Mouse (Mus musculus) MEL (cell line): ENCODE measurements around the gene Man2a2. TPM values are rescaled to one million over a fixed set of nuclear protein-coding genes. Genes with fewer than 3 reads are reported as not detected.

Source experiments
- DNase-seq: peaks from one replicate; pipeline ENCODE4 v3.0.0; 2011; ENCODE audit warnings: low read depth, low spot score
- H3K27ac ChIP-seq: 2 replicates; pipeline ENCODE4 v1.5.1; 2012; ENCODE audit warnings: low read depth, mild to moderate bottlenecking, control low read depth, low read length, moderate library complexity; ENCODE audit not compliant: control insufficient read depth
- H3K27me3 ChIP-seq, 2 experiments: fragments of 150-350 bp in 1 of 2; sonication (generic) in 1 of 2; 2 replicates each; pipeline ENCODE4 v1.6.1; 2012; ENCODE audit warnings: low read length in 2 of 2, mild to moderate bottlenecking in 2 of 2, improper control_type of control experiment in 1 of 2, moderate library complexity in 1 of 2; ENCODE audit not compliant: insufficient read depth in 2 of 2, control insufficient read depth in 1 of 2
- H3K36me3 ChIP-seq, 2 experiments: 2 replicates each; pipeline ENCODE4 v1.6.1; 2012 to 2014; ENCODE audit warnings: low read length in 2 of 2, improper control_type of control experiment in 1 of 2, inconsistent platforms in 1 of 2, mild to moderate bottlenecking in 1 of 2; ENCODE audit not compliant: insufficient read depth in 2 of 2, control insufficient read depth in 1 of 2
- H3K4me1 ChIP-seq, 2 experiments: fragments of 150-350 bp in 1 of 2; sonication (generic) in 1 of 2; 2 replicates each; pipeline ENCODE4 v1.6.1; 2012; ENCODE audit warnings: low read length in 2 of 2, improper control_type of control experiment in 1 of 2, mild to moderate bottlenecking in 1 of 2; ENCODE audit not compliant: insufficient read depth in 2 of 2, control insufficient read depth in 1 of 2
- H3K4me3 ChIP-seq, 2 experiments: fragments of 150-350 bp in 1 of 2; sonication (generic) in 1 of 2; 2 replicates each; pipeline ENCODE4 v1.5.1; 2012; ENCODE audit warnings: low read depth in 2 of 2, low read length in 2 of 2, mild to moderate bottlenecking in 2 of 2, moderate library complexity in 2 of 2, control low read depth in 1 of 2, improper control_type of control experiment in 1 of 2; ENCODE audit not compliant: control insufficient read depth in 1 of 2, insufficient read depth in 1 of 2
- H3K79me2 ChIP-seq: 2 replicates; pipeline ENCODE4 v1.6.1; 2012; ENCODE audit warnings: mild to moderate bottlenecking, low read length, moderate library complexity; ENCODE audit not compliant: control insufficient read depth, poor library complexity, insufficient read depth
- H3K9ac ChIP-seq: 2 replicates; pipeline ENCODE4 v1.6.1; 2012; ENCODE audit warnings: low read depth, mild to moderate bottlenecking, control low read depth, low read length, moderate library complexity; ENCODE audit not compliant: control insufficient read depth, poor library complexity, severe bottlenecking
- H3K9me3 ChIP-seq: fragments of 150-350 bp; sonication (generic); replicated peaks from 2 replicates; pipeline ENCODE4 v1.6.1; 2012; ENCODE audit warnings: mild to moderate bottlenecking, low read length, improper control_type of control experiment, moderate library complexity; ENCODE audit not compliant: insufficient read depth
- BHLHE40 ChIP-seq: IDR thresholded peaks from 2 replicates; pipeline ENCODE4 v1.6.1; 2012; ENCODE audit warnings: low read depth, mild to moderate bottlenecking, inconsistent platforms, low read length, improper control_type of control experiment, borderline replicate concordance
- CHD1 ChIP-seq: IDR thresholded peaks from 2 replicates; pipeline ENCODE4 v1.6.1; 2012; ENCODE audit warnings: low read depth, mild to moderate bottlenecking, inconsistent platforms, low read length, improper control_type of control experiment
- CHD2 ChIP-seq: IDR thresholded peaks from 2 replicates; pipeline ENCODE4 v1.6.1; 2011; ENCODE audit warnings: low read length, improper control_type of control experiment
- CTCF ChIP-seq, 3 experiments: IDR thresholded peaks in 2 of 3; conservative IDR thresholded peaks in 1 of 3; 2 replicates each; pipeline ENCODE4 v1.5.1; 2011 to 2012; ENCODE audit warnings: low read length in 3 of 3, low read depth in 2 of 3, mild to moderate bottlenecking in 2 of 3, improper control_type of control experiment in 1 of 3, inconsistent platforms in 1 of 3, mixed read lengths in 1 of 3, moderate library complexity in 1 of 3; ENCODE audit not compliant: control insufficient read depth in 1 of 3, insufficient read depth in 1 of 3, poor library complexity in 1 of 3, severe bottlenecking in 1 of 3
- E2F4 ChIP-seq: IDR thresholded peaks from 2 replicates; pipeline ENCODE4 v1.6.1; 2011; ENCODE audit warnings: low read depth, low read length, improper control_type of control experiment, borderline replicate concordance
- ELF1 ChIP-seq: IDR thresholded peaks from 2 replicates; pipeline ENCODE4 v1.6.1; 2014; ENCODE audit warnings: low read depth, mild to moderate bottlenecking, inconsistent platforms, low read length, improper control_type of control experiment, moderate library complexity
- EP300 ChIP-seq, 2 experiments: IDR thresholded peaks; 2 replicates each; pipeline ENCODE4 v1.6.1; 2011; ENCODE audit warnings: improper control_type of control experiment in 2 of 2, low read length in 2 of 2, low read depth in 1 of 2, mild to moderate bottlenecking in 1 of 2
- ETS1 ChIP-seq: IDR thresholded peaks from 2 replicates; pipeline ENCODE4 v1.6.1; 2012; ENCODE audit warnings: low read depth, mild to moderate bottlenecking, inconsistent platforms, low read length, improper control_type of control experiment, moderate library complexity
- GABPA ChIP-seq: IDR thresholded peaks from 2 replicates; pipeline ENCODE4 v1.6.1; 2012; ENCODE audit warnings: low read depth, mild to moderate bottlenecking, inconsistent platforms, low read length, improper control_type of control experiment, moderate library complexity
- GATA1 ChIP-seq: IDR thresholded peaks from 2 replicates; pipeline ENCODE4 v1.6.1; 2011; ENCODE audit warnings: low read depth, low read length, improper control_type of control experiment
- HCFC1 ChIP-seq: IDR thresholded peaks from 2 replicates; pipeline ENCODE4 v1.6.1; 2012; ENCODE audit warnings: low read depth, mild to moderate bottlenecking, inconsistent platforms, low read length, improper control_type of control experiment, moderate library complexity
- JUND ChIP-seq: IDR thresholded peaks from 2 replicates; pipeline ENCODE4 v1.6.1; 2011; ENCODE audit warnings: low read depth, mild to moderate bottlenecking, improper control_type of control experiment, low read length
- MAX ChIP-seq: IDR thresholded peaks from 2 replicates; pipeline ENCODE4 v1.6.1; 2011; ENCODE audit warnings: low read length, improper control_type of control experiment
- MAZ ChIP-seq: IDR thresholded peaks from 2 replicates; pipeline ENCODE4 v1.6.1; 2012; ENCODE audit warnings: low read depth, mild to moderate bottlenecking, inconsistent platforms, low read length, improper control_type of control experiment
- MEF2A ChIP-seq: IDR thresholded peaks from 2 replicates; pipeline ENCODE4 v1.6.1; 2014; ENCODE audit warnings: low read depth, mild to moderate bottlenecking, inconsistent platforms, low read length, improper control_type of control experiment; ENCODE audit not compliant: poor library complexity, insufficient replicate concordance, severe bottlenecking; ENCODE audit errors: extremely low read depth
- MXI1 ChIP-seq: IDR thresholded peaks from 2 replicates; pipeline ENCODE4 v1.6.1; 2011; ENCODE audit warnings: mild to moderate bottlenecking, low read depth, low read length, improper control_type of control experiment
- MYB ChIP-seq: IDR thresholded peaks from 2 replicates; pipeline ENCODE4 v1.6.1; 2011; ENCODE audit warnings: mild to moderate bottlenecking, low read depth, low read length, improper control_type of control experiment
- MYC ChIP-seq: IDR thresholded peaks from 2 replicates; pipeline ENCODE4 v1.6.1; 2011; ENCODE audit warnings: low read depth, mild to moderate bottlenecking, low read length, improper control_type of control experiment, moderate library complexity
- NELFE ChIP-seq: IDR thresholded peaks from 2 replicates; pipeline ENCODE4 v1.6.1; 2011; ENCODE audit warnings: low read depth, low read length, improper control_type of control experiment
- NRF1 ChIP-seq: IDR thresholded peaks from 2 replicates; pipeline ENCODE4 v1.6.1; 2014; ENCODE audit warnings: low read depth, mild to moderate bottlenecking, inconsistent platforms, low read length, improper control_type of control experiment, moderate library complexity; ENCODE audit not compliant: poor library complexity, insufficient read depth, severe bottlenecking
- POLR2A ChIP-seq, 2 experiments: IDR thresholded peaks; 2 replicates each; pipeline ENCODE4 v1.6.1; 2011 to 2012; ENCODE audit warnings: low read length in 2 of 2, mild to moderate bottlenecking in 2 of 2, control low read depth in 1 of 2, improper control_type of control experiment in 1 of 2, low read depth in 1 of 2, moderate library complexity in 1 of 2; ENCODE audit not compliant: control insufficient read depth in 1 of 2, insufficient read depth in 1 of 2, poor library complexity in 1 of 2
- POLR2AphosphoS2 ChIP-seq: IDR thresholded peaks from 2 replicates; pipeline ENCODE4 v1.6.1; 2011; ENCODE audit warnings: low read length, improper control_type of control experiment
- POLR2AphosphoS5 ChIP-seq: IDR thresholded peaks from 2 replicates; pipeline ENCODE4 v1.6.1; 2012; ENCODE audit warnings: low read depth, borderline replicate concordance, mild to moderate bottlenecking, inconsistent platforms, low read length, moderate library complexity, mixed read lengths
- RAD21 ChIP-seq: IDR thresholded peaks from 2 replicates; pipeline ENCODE4 v1.6.1; 2011; ENCODE audit warnings: mild to moderate bottlenecking, low read depth, low read length, improper control_type of control experiment
- SIN3A ChIP-seq: IDR thresholded peaks from 2 replicates; pipeline ENCODE4 v1.6.1; 2012; ENCODE audit warnings: low read length, improper control_type of control experiment, inconsistent platforms
- SMC3 ChIP-seq: IDR thresholded peaks from 2 replicates; pipeline ENCODE4 v1.6.1; 2011; ENCODE audit warnings: low read depth, low read length, improper control_type of control experiment
- TAL1 ChIP-seq: IDR thresholded peaks from 2 replicates; pipeline ENCODE4 v1.6.1; 2012; ENCODE audit warnings: mild to moderate bottlenecking, inconsistent platforms, low read length, moderate library complexity, mixed read lengths
- TBP ChIP-seq: IDR thresholded peaks from 2 replicates; pipeline ENCODE4 v1.8.0; 2011; ENCODE audit warnings: low read depth, low read length, improper control_type of control experiment
- TCF12 ChIP-seq: IDR thresholded peaks from 2 replicates; pipeline ENCODE4 v1.6.1; 2014; ENCODE audit warnings: low read depth, mild to moderate bottlenecking, inconsistent platforms, low read length, improper control_type of control experiment, moderate library complexity
- UBTF ChIP-seq: IDR thresholded peaks from 2 replicates; pipeline ENCODE4 v1.6.1; 2012; ENCODE audit warnings: low read depth, mild to moderate bottlenecking, inconsistent platforms, low read length, improper control_type of control experiment, moderate library complexity, borderline replicate concordance; ENCODE audit not compliant: insufficient read depth
- USF2 ChIP-seq, 2 experiments: IDR thresholded peaks; 2 replicates each; pipeline ENCODE4 v1.6.1; 2011 to 2012; ENCODE audit warnings: improper control_type of control experiment in 2 of 2, low read length in 2 of 2, borderline replicate concordance in 1 of 2, inconsistent platforms in 1 of 2, low read depth in 1 of 2, mild to moderate bottlenecking in 1 of 2; ENCODE audit not compliant: insufficient read depth in 1 of 2
- ZC3H11A ChIP-seq: IDR thresholded peaks from 2 replicates; pipeline ENCODE4 v1.6.1; 2012; ENCODE audit warnings: low read depth, mild to moderate bottlenecking, inconsistent platforms, low read length, improper control_type of control experiment
- ZKSCAN1 ChIP-seq: IDR thresholded peaks from 2 replicates; pipeline ENCODE4 v1.6.1; 2012; ENCODE audit warnings: low read depth, mild to moderate bottlenecking, inconsistent platforms, low read length, improper control_type of control experiment, moderate library complexity
- ZMIZ1 ChIP-seq: IDR thresholded peaks from 2 replicates; pipeline ENCODE4 v1.6.1; 2012; ENCODE audit warnings: low read depth, mild to moderate bottlenecking, inconsistent platforms, low read length, improper control_type of control experiment, moderate library complexity
- polyA plus RNA-seq, 2 experiments: library from polyadenylated mRNA; stranded (reverse) in 1 of 2; unstranded in 1 of 2; fragments of >175 nt in 1 of 2; fragments of >200 nt in 1 of 2; gene quantifications; 2 replicates each; pipeline versions ENCODE4 v1.2.1 to v1.2.4; 2012; ENCODE audit warnings: low replicate concordance in 2 of 2, low read depth in 1 of 2; ENCODE audit not compliant: insufficient read length in 2 of 2, insufficient read depth in 1 of 2, missing spikeins in 1 of 2
- total RNA-seq: library from RNA; depleted of rRNA; stranded (reverse); fragments of 300-350 nt; gene quantifications from 2 replicates; pipeline ENCODE4 v1.2.3, GENCODE M21; 2012

Man2a2 gene
- total and polyA plus RNA-seq, 3 experiments = 19.2 to 38.6 TPM; not detected in 1

- TF ChIP-seq JUND (no peak), EP300 (IDR thresholded peaks at IDR 0.05; ENCODE audit: low read depth in 1 of 2, low read length in 2 of 2) (no peak), MAZ (0 out of 2 replicates have a peak, but pooled peaks have one; percentile 18), NRF1 (peak; percentile 79)
Observed at GRCm38 (mm10) chr7:80342858-80343257, 28.3 kb downstream of the Man2a2 start, which contains the start of gene Hddc3 (continued).

GRCm38 (mm10) chr7:80341793-80342192 lies 29.4 kb downstream of the Man2a2 start:
- no peak overlapping the region; the same call in 1 of the 2 replicates for H3K9ac ChIP-seq
- peaks cover 0 to 12% of the 10 kb centered on the region in 2 experiments; a peak in 2 of 4 replicates for H3K36me3 ChIP-seq
- DNase-seq = peak; percentile 42
- no peak overlapping the region for H3K4me3 ChIP-seq
- TF ChIP-seq POLR2AphosphoS2 (no peak), ELF1 (no peak), ZC3H11A (no peak), MXI1 (no peak), TAL1 (peak; percentile 39; the same call in 1 of the 2 replicates), CHD1 (no peak), NELFE (no peak), POLR2AphosphoS5 (no peak), E2F4 (no peak), MAZ (no peak), TCF12 (no peak), EP300 (IDR thresholded peaks at IDR 0.05; ENCODE audit: low read depth in 1 of 2, low read length in 2 of 2) (no peak), UBTF (no peak), MAX (no peak), CTCF (IDR thresholded peaks at IDR 0.05 in 2 of 3, conservative IDR thresholded peaks at IDR 0.05 in 1 of 3; ENCODE audit: control insufficient read depth in 1 of 3, insufficient read depth in 1 of 3, low read depth in 2 of 3, low read length in 3 of 3, poor library complexity in 1 of 3, severe bottlenecking in 1 of 3) (no peak), NRF1 (no peak), GABPA (no peak), SMC3 (no peak), RAD21 (no peak), GATA1 (0 out of 2 replicates have a peak, but pooled peaks have one; percentile 23), BHLHE40 (no peak), TBP (no peak), HCFC1 (no peak), MYB (no peak), ZMIZ1 (no peak), CHD2 (no peak), ZKSCAN1 (no peak), POLR2A (IDR thresholded peaks at IDR 0.05; ENCODE audit: control insufficient read depth in 1 of 2, insufficient read depth in 1 of 2, low read depth in 1 of 2, low read length in 2 of 2, poor library complexity in 1 of 2) (no peak), USF2 (IDR thresholded peaks at IDR 0.05; ENCODE audit: borderline replicate concordance in 1 of 2, insufficient read depth in 1 of 2, low read depth in 1 of 2, low read length in 2 of 2) (no peak), MEF2A (no peak), SIN3A (0 out of 2 replicates have a peak, but pooled peaks have one; percentile 30), MYC (no peak), ETS1 (peak; percentile 40)
- TF ChIP-seq, all 39 proteins: peak for 4
- Histone ChIP-seq H3K27ac (no peak overlapping the region), H3K4me1 (peaks cover 0 to 31% of the 10 kb centered on the region in 2 experiments; a peak in 3 of 4 replicates), H3K79me2 (peaks cover 11% of the 10 kb centered on the region), H3K9me3 (no peaks in the 10 kb centered on the region), H3K27me3 (no peaks in the 10 kb centered on the region)
